Mouse (Mus musculus) CH12.LX (cell line): ENCODE measurements around the gene Rb1. TPM values are rescaled to one million over a fixed set of nuclear protein-coding genes. Genes with fewer than 3 reads are reported as not detected.

ENCODE experiments used
- DNase-seq: peaks from one replicate; pipeline ENCODE4 v3.0.0-alpha.2; 2013; ENCODE audit errors: extremely low read depth
- H3K27ac ChIP-seq: 2 replicates; pipeline ENCODE4 v1.5.1; 2012; ENCODE audit warnings: low read depth, mild to moderate bottlenecking, control low read depth, moderate library complexity; ENCODE audit not compliant: insufficient read depth
- H3K27me3 ChIP-seq: replicated peaks from 2 replicates; pipeline ENCODE3; 2012; ENCODE audit warnings: inconsistent platforms
- H3K36me3 ChIP-seq, 2 experiments: replicated peaks in 1 of 2; 2 replicates each; pipeline versions ENCODE3 to v1.6.1; 2012; ENCODE audit warnings: inconsistent platforms in 1 of 2, low read length in 1 of 2, mild to moderate bottlenecking in 1 of 2, mixed read lengths in 1 of 2, moderate library complexity in 1 of 2; ENCODE audit not compliant: control insufficient read depth in 1 of 2, insufficient read depth in 1 of 2
- H3K4me1 ChIP-seq, 2 experiments: 2 replicates each; pipeline ENCODE4 v1.6.1; 2012; ENCODE audit warnings: inconsistent platforms in 1 of 2, moderate library complexity in 1 of 2; ENCODE audit not compliant: insufficient read depth in 2 of 2, control insufficient read depth in 1 of 2
- H3K4me2 ChIP-seq: 2 replicates; pipeline ENCODE4 v1.6.1; 2012; ENCODE audit warnings: low read depth, mild to moderate bottlenecking, control low read depth; ENCODE audit not compliant: poor library complexity, insufficient read depth, severe bottlenecking
- H3K4me3 ChIP-seq, 3 experiments: fragments of 150-350 bp in 1 of 3; sonication (generic) in 1 of 3; replicated peaks in 1 of 3; 2 replicates each; pipeline versions ENCODE3 to v1.5.1; 2011 to 2012; ENCODE audit warnings: low read depth in 2 of 3, low read length in 2 of 3, mild to moderate bottlenecking in 2 of 3, moderate library complexity in 2 of 3, control low read depth in 1 of 3, improper control_type of control experiment in 1 of 3, inconsistent platforms in 1 of 3, mixed read lengths in 1 of 3; ENCODE audit not compliant: poor library complexity in 1 of 3
- H3K79me2 ChIP-seq: replicated peaks from 2 replicates; pipeline ENCODE4 v1.6.1; 2012; ENCODE audit warnings: mild to moderate bottlenecking, moderate library complexity; ENCODE audit not compliant: control insufficient read depth, poor library complexity, insufficient read depth, severe bottlenecking; ENCODE audit errors: extremely low read depth
- H3K9ac ChIP-seq: 2 replicates; pipeline ENCODE4 v1.6.1; 2012; ENCODE audit warnings: low read depth, mild to moderate bottlenecking, control low read depth, moderate library complexity; ENCODE audit not compliant: insufficient read depth
- H3K9me3 ChIP-seq: replicated peaks from 2 replicates; pipeline ENCODE3; 2012; ENCODE audit warnings: low read length, inconsistent platforms, mixed read lengths
- BHLHE40 ChIP-seq: IDR thresholded peaks from 2 replicates; pipeline ENCODE4 v1.6.1; 2011; ENCODE audit warnings: mild to moderate bottlenecking, low read depth, low read length, improper control_type of control experiment
- E2F4 ChIP-seq: IDR thresholded peaks from 2 replicates; pipeline ENCODE4 v1.6.1; 2011; ENCODE audit warnings: low read depth, low read length, improper control_type of control experiment; ENCODE audit not compliant: insufficient replicate concordance
- ELF1 ChIP-seq: IDR thresholded peaks from 2 replicates; pipeline ENCODE4 v1.6.1; 2014; ENCODE audit warnings: low read depth, mild to moderate bottlenecking, inconsistent platforms, low read length, improper control_type of control experiment
- ETS1 ChIP-seq: conservative IDR thresholded peaks from 2 replicates; pipeline ENCODE4 v1.6.1; 2012; ENCODE audit warnings: low read depth, mild to moderate bottlenecking, inconsistent platforms, low read length, improper control_type of control experiment, moderate library complexity
- GABPA ChIP-seq: IDR thresholded peaks from 2 replicates; pipeline ENCODE4 v1.6.1; 2012; ENCODE audit warnings: low read depth, low read length, improper control_type of control experiment, inconsistent platforms; ENCODE audit not compliant: insufficient replicate concordance
- JUN ChIP-seq: IDR thresholded peaks from 2 replicates; pipeline ENCODE4 v1.6.1; 2011; ENCODE audit warnings: low read depth, mild to moderate bottlenecking, low read length, improper control_type of control experiment, moderate library complexity; ENCODE audit not compliant: insufficient read depth
- KAT2A ChIP-seq: IDR thresholded peaks from 2 replicates; pipeline ENCODE4 v1.6.1; 2012; ENCODE audit warnings: low read length, improper control_type of control experiment, inconsistent platforms; ENCODE audit not compliant: insufficient replicate concordance
- MXI1 ChIP-seq: IDR thresholded peaks from 2 replicates; pipeline ENCODE4 v1.6.1; 2011; ENCODE audit warnings: mild to moderate bottlenecking, low read depth, low read length, improper control_type of control experiment
- RCOR1 ChIP-seq: conservative IDR thresholded peaks from 2 replicates; pipeline ENCODE4 v1.6.1; 2012; ENCODE audit warnings: low read depth, mild to moderate bottlenecking, inconsistent platforms, low read length, improper control_type of control experiment
- SMC3 ChIP-seq: IDR thresholded peaks from 2 replicates; pipeline ENCODE4 v1.6.1; 2011; ENCODE audit warnings: low read depth, low read length, improper control_type of control experiment
- TCF12 ChIP-seq: IDR thresholded peaks from 2 replicates; pipeline ENCODE4 v1.6.1; 2014; ENCODE audit warnings: low read depth, mild to moderate bottlenecking, inconsistent platforms, low read length, improper control_type of control experiment
- USF1 ChIP-seq: IDR thresholded peaks from 2 replicates; pipeline ENCODE4 v1.6.1; 2014; ENCODE audit warnings: low read depth, mild to moderate bottlenecking, inconsistent platforms, low read length, improper control_type of control experiment
- ZC3H11A ChIP-seq: IDR thresholded peaks from 2 replicates; pipeline ENCODE4 v1.6.1; 2012; ENCODE audit warnings: low read depth, mild to moderate bottlenecking, inconsistent platforms, low read length, improper control_type of control experiment
- ZNF384 ChIP-seq: IDR thresholded peaks from 2 replicates; pipeline ENCODE4 v1.6.1; 2012; ENCODE audit warnings: low read depth, low read length, improper control_type of control experiment, inconsistent platforms
- dilution Hi-C: fragments of 300-500 bp; cut with MboI; formaldehyde crosslinking; loops from 2 replicates; pipeline ENCODE4 v1.14.3; 2020; ENCODE audit warnings: low sequenced_read_pairs; ENCODE audit not compliant: extremely low pct_unique_long_range_greater_than_20kb, extremely low pct_ligation_motif_present
- in situ Hi-C: fragments of 300-500 bp; cut with MboI; formaldehyde crosslinking; loops from 3 replicates; pipeline ENCODE4 v1.14.3; 2019; ENCODE audit warnings: low sequenced_read_pairs, low pct_ligation_motif_present, low pct_unique_long_range_greater_than_20kb, mixed read lengths
- polyA plus RNA-seq: library from polyadenylated mRNA; unstranded; fragments of >175 nt; gene quantifications from 2 replicates; pipeline ENCODE4 v1.2.1, GENCODE M21; 2012; ENCODE audit warnings: low read depth; ENCODE audit not compliant: insufficient read length
- total RNA-seq, 2 experiments: library from RNA; depleted of rRNA; stranded (reverse); fragments of 300-350 nt in 1 of 2; fragments of >200 nt in 1 of 2; gene quantifications; 2 replicates each; pipeline ENCODE4 v1.2.3; 2012 to 2014

Gene Rb1
- total and polyA plus RNA-seq, 3 experiments: 13.6 to 16.7 (median 15.2) TPM

GRCm38 (mm10) chr14:73254412-73254811 is 71.2 kb downstream of the Rb1 start:
- H3K27me3 ChIP-seq: no peaks in the 10 kb centered on the region
- H3K27ac ChIP-seq: no peak overlapping the region
- no peaks in the 10 kb centered on the region for H3K79me2 ChIP-seq
- no peak for DNase-seq
- no peak overlapping the region for H3K4me2 ChIP-seq
- peaks cover 0 to 7% of the 10 kb centered on the region in 2 experiments; a peak in 2 of 4 replicates for H3K4me1 ChIP-seq
- no peak overlapping the region for H3K4me3 ChIP-seq
- peaks cover 3 to 7% of the 10 kb centered on the region in 2 experiments for H3K36me3 ChIP-seq
- H3K9me3 ChIP-seq: no peaks in the 10 kb centered on the region
- in situ Hi-C loops: no loop called here
- TF ChIP-seq ZC3H11A (no peak), KAT2A (no peak), MXI1 (no peak), RCOR1 (no peak), ZNF384 (no peak)
- dilution Hi-C loops: no loop called here
- H3K9ac ChIP-seq: no peak overlapping the region

- no peak overlapping the region for H3K4me3 ChIP-seq
- dilution Hi-C loops (no loop called here), in situ Hi-C loops (no loop called here)
- no peak for DNase-seq
- H3K36me3 ChIP-seq: peaks cover 3 to 7% of the 10 kb centered on the region in 2 experiments
- peaks cover 0 to 7% of the 10 kb centered on the region in 2 experiments; a peak in 2 of 4 replicates for H3K4me1 ChIP-seq
- H3K4me2 ChIP-seq: no peak overlapping the region
- no peaks in the 10 kb centered on the region for H3K27me3 ChIP-seq
- H3K9ac ChIP-seq: no peak overlapping the region
- H3K79me2 ChIP-seq: no peaks in the 10 kb centered on the region
- TF ChIP-seq ELF1 (no peak), USF1 (no peak), JUN (no peak), ETS1 (no peak), GABPA (no peak), E2F4 (no peak), SMC3 (no peak), TCF12 (no peak), BHLHE40 (no peak)
- H3K27ac ChIP-seq: no peak overlapping the region
- H3K9me3 ChIP-seq: no peaks in the 10 kb centered on the region
Measured at GRCm38 (mm10) chr14:73253453-73254251, 72.0 kb downstream of the Rb1 start.
